Mouse (Mus musculus) ovary, postnatal 36 days (tissue): ENCODE measurements around the gene Tlx2.

Experiments used
- DNase-seq: peaks from one replicate; pipeline ENCODE4 v3.0.0; 2022; ENCODE audit warnings: low spot score, mixed read lengths

Tlx2 gene

DNA sequence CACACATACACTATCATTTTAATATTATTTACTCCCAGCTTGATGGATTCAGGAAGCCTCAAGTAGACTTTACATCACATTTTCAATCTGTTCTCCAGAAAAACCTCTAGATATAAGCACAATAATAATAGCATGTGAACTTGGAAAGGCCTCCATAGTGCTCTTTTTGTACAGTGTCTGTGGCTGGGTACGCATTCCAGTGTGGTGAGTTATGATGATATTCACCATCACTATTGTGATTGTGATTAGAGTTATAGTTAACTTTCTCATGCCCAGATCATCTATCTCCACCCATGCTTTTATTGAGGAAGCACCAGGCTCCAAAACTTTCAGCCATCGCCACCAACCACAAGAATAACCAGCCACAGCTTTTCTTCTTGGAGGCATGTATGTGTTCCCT is 46.3 kb downstream of the Tlx2 start:
- no peak for DNase-seq

DNA sequence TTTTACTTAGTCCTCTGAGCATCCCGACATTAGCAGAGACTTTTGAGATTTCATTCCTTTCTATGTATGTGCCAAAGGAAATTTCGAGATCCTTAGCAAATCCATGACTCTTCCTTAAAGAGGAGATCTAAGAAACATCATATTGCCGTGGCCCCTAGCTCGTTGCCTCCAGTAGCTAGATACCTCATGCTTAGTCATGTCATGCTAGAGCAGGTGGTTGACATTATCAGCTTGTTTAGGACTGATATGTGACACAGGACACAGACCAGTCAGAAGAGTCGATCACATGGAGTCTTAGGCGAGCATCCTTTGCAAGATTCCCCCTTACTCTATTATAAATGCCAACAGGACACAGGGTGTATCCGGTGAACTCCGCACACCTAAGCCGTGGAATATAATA is 47.1 kb downstream of the Tlx2 start:
- DNase-seq: no peak

DNA sequence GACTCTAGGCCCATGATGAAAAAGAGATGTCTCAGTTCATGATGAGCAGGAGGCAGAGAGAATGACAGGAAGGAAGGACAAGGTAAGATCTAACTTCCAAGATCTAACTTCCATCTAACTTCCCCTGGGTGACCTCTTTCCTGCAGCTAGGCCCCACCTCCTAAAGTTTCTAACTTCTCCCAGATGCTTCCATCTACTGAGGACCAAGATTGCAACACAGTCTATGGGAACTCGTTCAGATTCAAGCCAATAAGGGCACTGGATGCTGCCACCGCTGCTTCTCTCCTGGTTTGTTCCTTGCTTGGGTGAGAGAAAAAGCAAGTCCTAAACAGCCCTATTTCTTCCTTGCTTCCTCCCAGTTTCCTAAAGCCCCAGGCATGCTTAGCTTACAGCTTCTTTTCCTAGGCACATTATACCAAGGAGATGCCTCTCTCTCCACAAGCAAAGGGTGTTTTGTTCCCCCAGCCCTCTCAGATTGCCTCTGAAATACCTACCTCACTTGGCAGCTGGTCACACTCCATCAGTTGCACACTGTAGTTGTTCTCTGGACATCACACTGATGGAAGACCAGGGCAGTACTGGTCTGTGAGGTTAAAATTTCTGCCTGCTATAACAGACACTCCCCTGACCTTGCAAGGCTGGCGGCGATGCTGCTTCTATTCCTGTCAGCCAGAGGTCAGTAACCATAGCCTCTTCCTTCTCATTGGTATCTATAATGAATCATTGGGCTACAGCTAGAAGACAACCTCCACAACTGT is 49.1 kb downstream of the Tlx2 start:
- no peak for DNase-seq

DNA sequence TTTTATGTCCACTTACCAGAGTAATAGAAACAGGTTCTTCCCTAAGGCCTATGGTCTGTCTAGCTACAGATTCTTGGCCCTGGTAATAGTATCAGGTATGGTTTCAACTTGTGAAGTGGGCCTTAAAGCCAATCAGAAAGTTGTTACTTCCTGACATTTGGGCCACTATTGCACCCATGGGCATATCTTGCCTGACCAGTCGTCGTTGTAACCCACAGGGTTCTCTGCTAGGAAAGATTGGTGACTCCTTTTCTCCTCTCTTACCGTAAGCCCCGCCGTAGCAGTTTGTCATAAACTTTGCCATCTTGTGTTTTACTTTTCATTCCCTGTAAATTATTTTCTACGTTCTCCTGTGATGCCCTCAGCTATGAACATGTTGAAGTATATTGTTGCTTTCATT is 50.0 kb downstream of the Tlx2 start:
- DNase-seq: no peak

DNA sequence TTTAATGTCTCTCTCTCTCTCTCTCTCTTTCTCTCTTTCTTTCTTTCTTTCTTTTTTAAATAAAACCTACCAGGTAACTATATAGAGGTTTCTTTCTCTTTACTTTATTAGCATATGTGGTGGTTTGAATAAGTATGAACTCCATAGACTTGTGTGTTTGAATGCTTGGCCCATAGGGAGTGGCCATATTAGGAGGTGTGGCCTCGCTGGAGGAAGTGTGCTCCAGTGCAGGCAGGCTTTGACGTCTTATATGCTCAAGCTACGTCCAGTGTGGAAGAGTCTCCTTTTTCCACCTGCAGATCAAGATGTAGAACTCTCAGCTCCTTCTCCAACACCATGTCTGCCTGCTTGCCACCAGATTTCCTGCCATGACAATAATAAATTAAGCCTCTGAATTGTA is 51.0 kb downstream of the Tlx2 start:
- DNase-seq: no peak
